Mouse (Mus musculus) G1E (cell line): ENCODE measurements around the gene Grcc10.

ENCODE experiments used
- CTCF ChIP-seq: IDR thresholded peaks from 2 replicates; pipeline ENCODE4 v1.5.1; 2012; ENCODE audit warnings: low read depth, low read length, inconsistent platforms, mixed read lengths
- TAL1 ChIP-seq: conservative IDR thresholded peaks from 2 replicates; pipeline ENCODE4 v1.6.1; 2012; ENCODE audit warnings: low read depth, low read length, inconsistent platforms, mixed read lengths

- no peak for TF ChIP-seq CTCF
- no peak for TF ChIP-seq TAL1
These were observed 3.7 kb upstream of the Grcc10 start for GRCm38 (mm10) chr6:124744755-124745321.
